Mouse (Mus musculus) liver, embryonic 14.5 days (tissue): ENCODE measurements around the gene Olfr923.

ENCODE experiments used
- CTCF ChIP-seq: IDR thresholded peaks from 2 replicates; pipeline ENCODE4 v1.5.1; 2016; ENCODE audit warnings: antibody characterized with exemption, low read depth, control low read depth
- EP300 ChIP-seq: IDR thresholded peaks from 2 replicates; pipeline ENCODE4 v1.6.1; 2016; ENCODE audit warnings: antibody characterized with exemption, low read depth

GRCm38 (mm10) chr9:38826245-38826644, at the start of gene Olfr923:
- TF ChIP-seq CTCF = no peak
- TF ChIP-seq EP300 = no peak
